Mouse (Mus musculus): ENCODE results near the gene Ttll8.

The Ttll8 gene

GRCm38 (mm10) chr15:88859206-88859970 lies 94.8 kb downstream of the Ttll8 start:
- no peak for DNase-seq

- no peak for DNase-seq
Measured at GRCm38 (mm10) chr15:88858707-88859106, 95.5 kb downstream of the Ttll8 start.

DNA sequence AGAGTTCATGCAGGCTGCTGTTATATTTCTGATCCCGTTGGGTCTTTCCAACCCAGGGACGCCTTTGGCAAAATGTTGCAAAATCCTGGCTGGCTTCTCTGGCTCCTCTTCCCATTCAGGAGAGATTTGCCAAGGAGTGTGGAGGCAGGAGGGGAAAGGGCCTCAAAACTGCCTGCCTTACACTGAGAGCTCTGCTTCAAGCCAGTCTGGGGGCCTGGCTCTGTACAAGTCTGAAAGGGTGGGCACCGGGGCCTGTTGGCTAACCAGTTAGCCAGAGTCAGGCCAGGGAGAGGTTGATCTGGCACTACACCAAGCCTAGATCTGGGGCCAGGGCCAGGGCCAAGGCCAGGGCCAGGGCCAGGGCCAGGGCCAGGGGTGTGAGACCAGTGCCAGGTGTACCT lies 96.1 kb downstream of the Ttll8 start:
- no peak for DNase-seq

DNA sequence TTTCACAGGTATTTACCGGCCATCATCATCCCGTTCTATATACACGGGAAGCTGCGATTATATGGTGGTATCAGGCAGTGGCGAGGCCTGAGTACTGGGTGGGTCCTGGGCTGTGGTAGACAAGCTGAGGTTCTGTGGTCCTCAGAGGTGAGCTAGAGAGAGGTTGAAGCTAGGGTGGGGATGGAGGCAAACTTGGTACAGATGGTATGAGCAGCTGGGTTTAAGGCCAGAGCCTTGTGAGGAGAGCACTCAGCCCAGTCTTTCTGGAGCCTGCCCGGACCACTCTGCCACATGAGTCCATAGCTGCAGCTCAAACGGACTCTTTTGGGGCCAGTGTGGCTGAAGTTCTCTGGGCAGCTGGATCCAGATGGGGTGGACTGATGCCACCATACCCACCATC lies 96.9 kb downstream of the Ttll8 start:
- no peak for DNase-seq

- no peak for DNase-seq
Measured at GRCm38 (mm10) chr15:88856613-88857012, 97.6 kb downstream of the Ttll8 start.

DNA sequence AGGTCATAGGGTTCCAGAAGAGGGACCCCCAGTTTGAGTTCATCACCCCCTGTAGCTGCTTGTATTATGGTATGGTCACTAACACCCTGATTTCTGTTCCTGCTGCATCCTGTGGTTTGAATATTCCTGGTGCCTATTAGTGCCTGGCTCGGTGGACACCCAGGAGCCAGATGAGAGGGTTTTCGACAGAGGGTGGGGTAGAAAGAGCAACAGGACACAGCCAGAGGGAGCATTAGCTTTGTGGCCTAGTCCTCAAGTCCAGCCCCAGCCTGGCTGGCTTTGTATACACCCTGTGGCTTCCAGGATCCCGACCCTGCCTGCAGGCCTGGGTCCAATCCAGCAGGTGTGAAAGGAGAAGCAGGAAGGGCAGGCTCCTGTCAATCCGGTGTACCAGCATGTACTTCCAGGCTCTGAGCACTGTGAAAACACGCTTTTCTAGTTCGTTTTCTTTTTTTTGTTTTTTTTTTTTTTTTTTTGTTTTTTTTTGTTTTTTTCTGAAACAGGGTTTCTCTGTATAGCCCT lies 98.3 kb downstream of the Ttll8 start:
- DNase-seq = no peak

DNA sequence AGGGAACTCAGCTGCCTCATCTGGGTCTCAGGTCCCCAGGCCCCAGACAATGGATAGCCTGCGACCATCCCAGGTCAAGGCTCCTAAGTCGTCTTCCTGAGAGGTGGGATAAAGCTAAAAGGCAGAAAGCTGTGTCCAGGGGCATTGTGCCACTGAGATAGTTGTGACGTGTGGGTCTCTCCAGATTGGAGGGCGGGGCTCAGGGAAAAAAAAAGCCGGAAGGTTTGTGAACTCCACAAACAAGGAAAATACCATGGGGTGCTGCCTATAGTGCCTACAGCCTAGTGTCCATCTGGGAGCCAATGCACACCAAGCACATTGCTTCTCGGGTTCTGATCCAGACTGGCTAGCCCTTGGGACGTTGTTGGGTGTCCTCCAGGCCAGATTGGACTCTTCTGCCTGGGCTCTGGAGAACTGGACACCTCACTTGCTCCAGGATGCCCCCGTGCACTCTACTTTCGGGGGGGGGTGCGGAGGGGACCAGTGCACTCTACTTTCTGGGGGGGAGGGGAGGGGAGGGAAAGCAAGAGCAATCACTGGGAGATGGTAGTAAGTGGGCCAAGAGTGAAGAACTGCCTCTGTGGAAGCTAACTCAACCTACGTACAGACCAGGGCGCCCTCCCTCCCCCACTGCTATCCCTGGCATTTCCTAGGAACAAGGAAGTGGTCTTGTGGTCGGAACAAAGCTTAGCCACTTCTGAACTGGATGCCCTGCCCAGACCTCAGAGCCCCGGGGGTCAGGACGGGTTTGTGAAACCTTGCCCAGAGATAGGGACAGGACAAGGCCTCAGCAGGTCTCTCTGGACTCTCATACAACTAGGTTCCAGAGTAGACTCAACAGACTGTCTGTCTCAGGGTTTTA lies 99.0 kb downstream of the Ttll8 start:
- DNase-seq = no peak

DNA sequence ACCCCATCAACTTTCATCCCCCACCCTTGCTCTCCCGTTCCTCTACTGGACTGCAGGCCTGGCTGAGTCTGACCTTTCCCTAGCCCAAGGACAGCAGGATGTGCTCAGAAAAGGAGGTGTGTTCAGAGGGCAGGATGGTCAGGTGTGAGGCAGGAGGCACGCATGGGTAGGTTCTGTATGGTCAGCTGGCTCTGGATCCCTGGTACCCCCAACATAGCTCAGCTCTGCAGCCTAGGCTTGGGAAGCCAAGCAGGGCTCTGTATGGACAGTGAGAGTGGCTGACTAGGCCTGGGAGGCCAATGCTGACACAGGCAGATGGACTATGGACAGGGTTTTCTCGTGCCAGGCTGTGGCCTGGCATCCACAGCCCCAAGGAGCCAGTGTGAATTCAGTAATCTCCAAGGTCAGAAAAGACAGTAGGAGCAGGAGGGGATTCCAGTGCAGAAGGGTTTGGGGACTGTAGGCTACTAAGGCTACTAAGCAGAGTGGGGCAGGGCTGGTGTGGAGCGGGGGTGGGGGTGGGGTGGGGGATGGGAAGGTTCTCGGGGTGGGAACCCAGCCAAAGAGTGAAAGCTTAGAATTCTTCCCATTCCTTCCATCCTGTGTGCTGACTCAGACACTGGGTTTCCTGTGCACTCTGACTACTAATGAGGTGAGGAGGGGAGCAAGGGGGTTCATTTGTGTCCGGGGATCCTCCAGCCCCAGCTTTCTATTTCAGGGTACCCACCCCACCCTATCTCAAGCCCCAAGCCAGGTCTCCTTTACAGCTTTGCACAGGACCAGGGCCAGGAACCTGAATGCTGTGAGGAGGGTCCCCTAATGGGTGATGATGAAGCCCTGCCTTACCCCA lies 99.9 kb downstream of the Ttll8 start:
- no peak for DNase-seq

DNA sequence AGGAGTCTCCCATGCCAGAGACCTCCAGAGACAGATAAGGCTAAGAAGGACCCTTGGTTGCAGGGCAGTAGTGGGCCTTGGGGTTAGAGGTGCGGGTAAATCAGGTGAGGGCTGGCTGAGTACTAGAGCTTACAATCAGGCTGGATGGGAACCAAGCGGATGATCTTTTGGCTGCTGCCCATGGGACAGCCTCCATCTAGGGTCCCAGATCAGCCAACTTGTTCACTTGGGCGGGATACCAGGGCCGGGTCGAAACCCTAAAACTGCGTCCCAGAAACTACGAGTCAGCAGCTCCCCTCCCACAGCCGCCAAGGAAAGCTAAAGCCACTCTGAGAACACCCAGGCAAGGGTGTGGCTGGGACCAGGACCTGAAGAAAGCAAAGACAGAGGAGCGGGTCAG lies 101.1 kb downstream of the Ttll8 start:
- DNase-seq = no peak

- no peak for DNase-seq
Measured at GRCm38 (mm10) chr15:88851507-88852149, 102.6 kb downstream of the Ttll8 start.

- no peak for DNase-seq
Measured at GRCm38 (mm10) chr15:88851076-88851475, 103.1 kb downstream of the Ttll8 start.

DNA sequence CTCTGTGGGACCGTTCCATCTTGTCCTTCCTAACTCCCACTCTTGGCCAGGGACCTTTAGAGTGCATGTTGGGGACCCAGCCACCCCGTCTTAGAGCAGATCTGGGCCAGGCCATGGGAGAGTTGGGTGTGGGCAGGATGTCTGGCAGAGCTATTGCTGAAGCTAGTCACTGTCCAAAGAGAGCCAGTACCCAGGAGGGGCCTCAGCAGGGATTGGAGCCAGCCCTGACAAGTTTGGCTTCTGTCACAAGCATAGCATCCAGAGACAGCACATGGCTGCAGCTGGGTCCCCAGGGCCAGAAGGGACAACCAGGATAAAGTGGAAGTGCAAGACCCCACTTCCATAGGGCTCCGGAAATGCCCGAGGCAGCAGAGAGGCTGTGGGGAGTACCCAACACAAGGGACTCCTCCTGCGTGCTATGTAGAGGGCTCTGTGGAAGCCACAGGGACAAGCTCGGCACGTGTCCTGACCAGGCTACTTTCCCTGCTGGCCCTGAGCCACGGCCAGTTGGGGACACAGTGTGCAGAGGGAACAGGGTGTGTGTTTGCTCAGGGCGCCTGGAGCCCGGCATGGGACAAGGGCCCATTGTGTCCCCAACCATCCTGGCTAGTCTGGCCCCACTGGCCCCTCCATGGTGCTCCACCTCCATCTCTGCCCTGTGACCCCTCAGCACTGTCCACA lies 103.9 kb downstream of the Ttll8 start:
- DNase-seq = no peak

- no peak for DNase-seq
Measured at GRCm38 (mm10) chr15:88849621-88850020, 104.6 kb downstream of the Ttll8 start.

DNA sequence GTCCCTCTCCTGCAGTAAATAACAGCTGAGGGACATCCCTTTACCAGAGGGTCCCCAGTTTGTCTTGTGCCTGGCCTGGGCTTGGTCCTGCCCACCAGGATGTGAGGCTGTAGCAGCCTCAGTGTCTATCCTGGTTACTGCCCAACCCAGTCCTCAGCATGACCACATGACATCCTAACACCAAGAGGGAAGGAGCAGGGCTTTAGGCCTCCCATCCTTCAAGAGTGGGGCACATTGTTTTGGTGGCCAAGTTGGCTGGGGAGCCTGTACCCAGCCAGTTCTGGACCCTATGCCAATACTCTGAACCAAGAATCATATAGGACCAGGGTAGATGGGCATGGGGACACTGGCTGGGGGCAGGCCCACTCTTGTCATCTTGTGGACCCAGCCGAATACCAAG lies 105.6 kb downstream of the Ttll8 start:
- DNase-seq = no peak

DNA sequence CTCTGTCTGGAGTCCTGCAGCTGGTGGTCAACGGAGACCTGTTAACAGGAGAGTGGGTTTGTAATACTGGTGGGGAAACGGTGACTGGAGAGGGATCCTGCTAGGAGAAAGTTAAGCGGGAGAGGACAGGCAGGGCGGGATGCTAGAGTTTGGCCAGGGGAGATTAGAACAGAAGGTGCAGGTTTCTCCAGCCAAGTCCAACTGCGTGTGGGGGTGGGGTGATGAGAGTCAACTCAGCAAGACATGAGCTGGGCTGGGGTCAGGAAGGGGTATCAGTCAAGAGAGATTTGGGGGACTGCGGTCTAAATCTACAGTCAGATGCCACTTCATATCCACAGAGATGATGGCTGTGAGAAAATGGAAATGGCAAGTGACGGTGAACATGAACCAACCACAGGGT lies 109.3 kb downstream of the Ttll8 start:
- no peak for DNase-seq

DNA sequence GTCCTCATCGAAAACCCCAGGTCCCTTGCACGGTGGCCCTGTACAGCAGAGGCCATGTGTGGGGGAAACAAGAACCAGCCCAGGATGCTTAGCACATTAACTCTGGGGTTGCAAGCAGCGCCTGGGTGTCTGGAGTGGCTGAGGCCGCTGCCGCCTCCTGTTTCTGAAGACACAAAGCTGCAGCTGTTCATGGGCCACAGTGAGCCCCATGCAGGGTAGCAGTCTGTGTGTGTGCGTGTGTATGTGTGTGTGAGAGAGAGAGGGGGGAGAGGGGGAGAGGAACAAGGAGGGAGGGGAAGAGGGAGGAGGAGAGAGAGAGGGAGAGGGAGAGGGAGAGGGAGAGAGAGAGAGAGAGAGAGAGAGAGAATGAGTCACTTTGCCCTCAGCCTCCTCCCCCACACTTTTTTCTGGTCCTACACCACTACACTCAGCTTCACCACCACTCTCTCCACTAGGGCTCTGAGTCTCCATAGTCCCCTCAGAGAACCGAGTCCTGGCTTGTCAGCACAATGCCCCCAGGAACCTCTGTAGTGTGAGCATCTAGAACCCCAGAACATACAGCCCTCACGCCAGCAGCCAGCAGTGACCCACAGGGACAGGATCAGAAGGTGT lies 110.6 kb downstream of the Ttll8 start:
- DNase-seq = peak; percentile 11

GRCm38 (mm10) chr15:88842300-88842673 lies 111.9 kb downstream of the Ttll8 start:
- DNase-seq = no peak

DNA sequence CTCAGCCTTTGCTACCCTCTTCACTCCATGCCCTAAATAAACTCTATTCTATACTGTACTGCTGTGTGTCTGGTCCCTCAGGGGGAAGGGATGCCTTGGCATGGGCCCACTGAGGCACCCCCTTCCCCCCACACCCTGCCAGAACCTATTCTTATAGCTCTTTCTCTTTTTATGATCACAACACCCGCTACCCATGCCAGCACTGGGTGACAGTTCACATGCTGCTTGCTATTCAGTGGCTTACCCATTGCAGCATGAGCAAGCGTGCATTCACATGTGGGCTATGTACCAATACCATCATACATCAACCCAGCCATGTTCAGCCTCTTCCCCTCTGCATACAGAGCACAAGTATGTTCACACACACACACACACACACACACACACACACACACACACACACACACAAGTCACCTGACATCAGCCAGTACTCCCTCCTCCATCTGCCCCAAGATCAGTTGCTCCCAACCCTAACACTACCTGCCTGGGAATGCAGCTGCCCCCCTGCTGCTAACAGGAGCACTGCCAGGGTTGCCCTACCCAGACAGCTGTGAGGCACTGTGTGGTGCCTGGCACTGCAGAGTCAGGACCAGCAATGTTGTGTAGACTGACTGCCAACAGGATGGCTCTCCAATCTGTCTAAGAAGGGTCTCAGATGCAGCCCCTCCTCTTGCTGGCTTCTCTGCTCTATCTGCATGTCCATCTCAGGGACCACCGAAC lies 112.5 kb downstream of the Ttll8 start:
- DNase-seq = no peak

DNA sequence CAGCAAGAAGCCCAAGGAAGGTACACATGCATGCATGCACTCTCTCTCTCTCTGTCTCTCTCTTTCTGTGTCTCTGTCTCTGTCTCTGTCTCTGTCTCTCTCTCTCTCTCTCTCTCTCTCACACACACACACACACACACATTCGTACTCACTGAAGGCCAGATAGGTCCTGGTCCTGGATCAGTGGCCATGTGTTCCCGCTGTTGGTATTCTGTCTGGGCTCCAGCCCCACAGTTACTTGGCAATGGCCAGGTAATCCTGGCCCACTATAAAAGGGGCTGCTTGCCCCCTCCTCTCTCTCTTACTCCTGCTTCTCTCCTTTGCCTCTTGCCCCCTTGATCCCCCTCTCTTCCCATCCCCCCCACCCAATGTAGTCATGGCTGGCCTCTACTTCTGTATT lies 113.1 kb downstream of the Ttll8 start:
- DNase-seq = no peak

All from thymus, postnatal 25 days (tissue).